Mouse (Mus musculus) heart, adult 2 months (tissue): ENCODE measurements at regions not wholly inside any gene's neighbourhood (a gene's known extent, or its start where the extent isn't known, plus 50 kb on each side); places are given as distances from the start of the nearest gene placed in this dataset.

Experiments used
- DNase-seq, 2 experiments: peaks; one replicate each; pipeline ENCODE4 v3.0.0; 2021
- H3K27ac ChIP-seq: fragments of 200-600 bp; 2 replicates; pipeline ENCODE4 v1.8.1; 2022
- H3K27me3 ChIP-seq: fragments of 200-500 bp; 2 replicates; pipeline ENCODE4 v1.6.1; 2012; ENCODE audit warnings: mild to moderate bottlenecking, low read length, inconsistent platforms, mixed read lengths; ENCODE audit not compliant: control insufficient read depth, insufficient read depth
- H3K36me3 ChIP-seq: fragments of 200-500 bp; 2 replicates; pipeline ENCODE4 v1.6.1; 2012; ENCODE audit warnings: low read length, inconsistent platforms; ENCODE audit not compliant: control insufficient read depth, insufficient read depth
- H3K4me1 ChIP-seq: fragments of 200-500 bp; 2 replicates; pipeline ENCODE4 v1.6.1; 2011; ENCODE audit warnings: low read length; ENCODE audit not compliant: control insufficient read depth, insufficient read depth
- H3K4me3 ChIP-seq: fragments of 200-600 bp; 2 replicates; pipeline ENCODE4 v1.8.1; 2022
- H3K79me2 ChIP-seq: fragments of 200-500 bp; replicated peaks from 2 replicates; pipeline ENCODE4 v1.6.1; 2012; ENCODE audit warnings: mild to moderate bottlenecking, inconsistent platforms, low read length, moderate library complexity, mixed read lengths; ENCODE audit not compliant: control insufficient read depth, insufficient read depth
- H3K9ac ChIP-seq: fragments of 200-500 bp; 2 replicates; pipeline ENCODE4 v1.6.1; 2012; ENCODE audit warnings: low read depth, mild to moderate bottlenecking, control low read depth, inconsistent platforms, low read length, mixed read lengths
- CTCF ChIP-seq: fragments of 200-600 bp; IDR thresholded peaks from 2 replicates; pipeline ENCODE4 v1.8.1; 2022; ENCODE audit warnings: antibody characterized with exemption, mild to moderate bottlenecking, moderate library complexity
- EP300 ChIP-seq: fragments of 200-500 bp; IDR thresholded peaks from 2 replicates; pipeline ENCODE4 v1.6.1; 2011; ENCODE audit warnings: low read depth, low read length, control low read depth; ENCODE audit not compliant: insufficient read depth
- POLR2A ChIP-seq: fragments of 200-500 bp; IDR thresholded peaks from 2 replicates; pipeline ENCODE4 v1.6.1; 2011; ENCODE audit warnings: mild to moderate bottlenecking, low read depth, low read length, control low read depth; ENCODE audit not compliant: insufficient read depth
- WGBS: fragments of 180-500 bp; shearing (Covaris S2); methylation state at CpG from one replicate; pipeline ENCODE4 v1.1.7; 2018; 5-methylcytosine and 5-hydroxymethylcytosine counted together
- intact Hi-C: fragments of 180-260 bp; cut with DNase I; formaldehyde crosslinking; loops from one replicate; pipeline ENCODE4 v1.15.1; 2025

DNA sequence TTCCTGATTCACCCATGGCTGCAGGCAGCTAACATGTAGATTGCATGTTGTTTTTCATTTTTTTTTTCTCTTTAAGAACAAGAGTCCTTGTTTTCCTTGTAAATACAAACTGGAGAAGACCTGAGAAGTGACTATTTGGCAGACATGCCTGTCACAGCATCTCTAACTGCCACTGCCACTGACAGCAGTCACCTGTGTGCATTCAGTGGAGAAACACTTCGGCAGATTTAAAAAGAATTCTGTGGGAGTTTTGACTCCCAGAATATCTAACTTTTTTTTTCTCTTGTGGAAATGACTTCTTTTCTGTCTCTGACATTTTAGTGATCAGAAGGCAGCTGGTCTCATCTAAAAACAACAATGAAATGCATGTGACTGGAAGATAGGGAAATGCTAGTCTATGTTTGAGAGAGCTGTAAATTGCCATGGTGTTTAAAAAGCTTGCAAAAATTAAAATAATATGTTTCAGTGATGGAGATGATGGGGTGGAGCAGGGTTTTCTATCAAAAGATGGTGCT, 526.0 kb upstream of the Agtr1b start:
- Histone ChIP-seq H3K4me3 (no peak overlapping the region), H3K27me3 (no peaks in the 10 kb centered on the region), H3K27ac (no peak overlapping the region), H3K36me3 (no peaks in the 10 kb centered on the region), H3K4me1 (no peaks in the 10 kb centered on the region), H3K79me2 (no peaks in the 10 kb centered on the region), H3K9ac (no peak overlapping the region)
- intact Hi-C loops = no loop called here
- DNase-seq = no peak
- TF ChIP-seq EP300 = no peak
- TF ChIP-seq CTCF = no peak
- 40% methylated on average over 1 of the region's 1 CpGs for WGBS

- H3K36me3 ChIP-seq = no peaks in the 10 kb centered on the region
- intact Hi-C loops = no loop called here
- H3K4me1 ChIP-seq = no peaks in the 10 kb centered on the region
- no peak for DNase-seq
- no peaks in the 10 kb centered on the region for H3K79me2 ChIP-seq
- no peaks in the 10 kb centered on the region for H3K27me3 ChIP-seq
- no peak overlapping the region for H3K9ac ChIP-seq
- no peak for TF ChIP-seq POLR2A
- TF ChIP-seq EP300 = no peak
- no peak for TF ChIP-seq CTCF
- no peak overlapping the region for H3K27ac ChIP-seq
- WGBS = 83% methylated on average over 2 of the region's 2 CpGs
- H3K4me3 ChIP-seq = no peak overlapping the region
Measured at GRCm38 (mm10) chr3:20864241-20864640, 497.3 kb upstream of the Agtr1b start.

- Histone ChIP-seq H3K4me1 (no peaks in the 10 kb centered on the region), H3K9ac (no peak overlapping the region), H3K79me2 (no peaks in the 10 kb centered on the region), H3K27ac (no peak overlapping the region), H3K36me3 (no peaks in the 10 kb centered on the region), H3K27me3 (no peaks in the 10 kb centered on the region), H3K4me3 (no peak overlapping the region)
- intact Hi-C loops = no loop called here
- DNase-seq = no peak
- 88% methylated on average over 4 of the region's 4 CpGs for WGBS
- TF ChIP-seq EP300 (no peak), POLR2A (no peak), CTCF (no peak)
Measured at GRCm38 (mm10) chr3:20831038-20831437, 464.1 kb upstream of the Agtr1b start.

DNA sequence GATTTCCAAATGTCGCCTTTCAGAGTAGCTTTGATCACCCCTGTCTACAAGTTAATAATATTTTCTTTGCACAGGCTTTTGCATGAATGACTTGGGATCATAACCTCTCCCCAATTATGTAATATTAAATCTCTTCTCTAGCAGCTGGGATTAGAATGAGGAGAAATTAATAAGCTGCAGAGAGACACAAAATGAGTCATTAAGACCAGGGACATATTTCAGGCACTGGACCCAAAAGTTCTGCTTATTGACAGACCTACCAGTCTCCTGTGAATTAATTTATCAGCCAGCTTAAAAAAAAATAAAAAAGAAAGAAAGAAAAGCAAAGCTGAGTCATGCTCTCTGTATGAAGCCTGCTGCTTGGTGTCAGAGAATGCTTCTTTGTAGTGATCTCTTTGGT, 462.4 kb upstream of the Agtr1b start:
- Histone ChIP-seq H3K9ac (no peak overlapping the region), H3K79me2 (no peaks in the 10 kb centered on the region), H3K27ac (no peak overlapping the region), H3K4me1 (no peaks in the 10 kb centered on the region), H3K27me3 (no peaks in the 10 kb centered on the region), H3K36me3 (no peaks in the 10 kb centered on the region), H3K4me3 (no peak overlapping the region)
- intact Hi-C loops = loop anchor here (5.0 kb wide), 1 partner anchor 52 kb away; no protein-coding TSS in a partner anchor
- WGBS = 63% methylated on average over 1 of the region's 1 CpGs
- TF ChIP-seq POLR2A (no peak), EP300 (no peak), CTCF (no peak)
- no peak for DNase-seq

GRCm38 (mm10) chr3:20828811-20829210, 461.8 kb upstream of the Agtr1b start:
- 49% methylated on average over 3 of the region's 3 CpGs for WGBS
- Histone ChIP-seq H3K4me1 (no peaks in the 10 kb centered on the region), H3K27me3 (no peaks in the 10 kb centered on the region), H3K36me3 (no peaks in the 10 kb centered on the region), H3K27ac (no peak overlapping the region), H3K4me3 (no peak overlapping the region), H3K79me2 (no peaks in the 10 kb centered on the region), H3K9ac (no peak overlapping the region)
- TF ChIP-seq POLR2A (no peak), CTCF (no peak), EP300 (no peak)
- intact Hi-C loops = loop anchor here (5.0 kb wide), 1 partner anchor 52 kb away; no protein-coding TSS in a partner anchor
- no peak for DNase-seq

DNA sequence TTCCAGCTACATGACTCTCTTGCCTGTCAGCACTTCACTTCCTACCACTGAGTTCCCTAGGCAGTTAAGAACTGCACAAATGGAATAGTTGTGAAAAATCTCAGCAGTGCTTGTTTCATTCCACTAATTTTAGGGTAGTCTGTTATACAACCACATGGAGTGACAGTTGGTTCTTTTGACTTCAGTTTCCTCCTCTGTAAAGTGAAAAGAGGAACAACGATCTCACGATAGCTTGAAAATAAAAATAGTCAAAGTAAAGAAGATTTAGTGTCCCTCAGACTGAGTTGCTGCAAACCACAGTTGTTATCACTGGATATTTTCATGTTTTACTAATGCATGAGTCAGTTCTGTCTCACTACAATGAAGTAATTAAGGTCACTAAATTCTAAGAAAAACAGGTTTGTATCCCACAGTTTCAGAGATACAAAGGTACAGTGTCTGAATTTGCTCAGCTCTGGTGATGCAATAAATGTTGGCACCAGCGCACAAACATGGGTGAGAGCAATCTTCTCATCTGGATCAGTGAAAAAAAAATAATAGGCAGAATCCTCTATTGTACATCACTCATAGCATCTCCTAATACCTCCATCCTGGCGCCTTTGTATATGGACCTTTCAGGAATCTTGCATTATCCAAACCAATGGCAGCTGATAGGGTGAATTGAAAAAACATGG, 458.8 kb upstream of the Agtr1b start:
- Histone ChIP-seq H3K79me2 (no peaks in the 10 kb centered on the region), H3K27ac (no peak overlapping the region), H3K9ac (no peak overlapping the region), H3K27me3 (no peaks in the 10 kb centered on the region), H3K4me3 (no peak overlapping the region), H3K4me1 (no peaks in the 10 kb centered on the region), H3K36me3 (no peaks in the 10 kb centered on the region)
- intact Hi-C loops = loop anchor here (5.0 kb wide), 1 partner anchor 48 kb away; no protein-coding TSS in a partner anchor
- no peak for DNase-seq
- TF ChIP-seq EP300 (no peak), POLR2A (no peak), CTCF (no peak)
- WGBS = 82% methylated on average over 4 of the region's 4 CpGs
